Comparison of ENCODE assay signal across 10 mouse cellular contexts in the genomic region with DNA sequence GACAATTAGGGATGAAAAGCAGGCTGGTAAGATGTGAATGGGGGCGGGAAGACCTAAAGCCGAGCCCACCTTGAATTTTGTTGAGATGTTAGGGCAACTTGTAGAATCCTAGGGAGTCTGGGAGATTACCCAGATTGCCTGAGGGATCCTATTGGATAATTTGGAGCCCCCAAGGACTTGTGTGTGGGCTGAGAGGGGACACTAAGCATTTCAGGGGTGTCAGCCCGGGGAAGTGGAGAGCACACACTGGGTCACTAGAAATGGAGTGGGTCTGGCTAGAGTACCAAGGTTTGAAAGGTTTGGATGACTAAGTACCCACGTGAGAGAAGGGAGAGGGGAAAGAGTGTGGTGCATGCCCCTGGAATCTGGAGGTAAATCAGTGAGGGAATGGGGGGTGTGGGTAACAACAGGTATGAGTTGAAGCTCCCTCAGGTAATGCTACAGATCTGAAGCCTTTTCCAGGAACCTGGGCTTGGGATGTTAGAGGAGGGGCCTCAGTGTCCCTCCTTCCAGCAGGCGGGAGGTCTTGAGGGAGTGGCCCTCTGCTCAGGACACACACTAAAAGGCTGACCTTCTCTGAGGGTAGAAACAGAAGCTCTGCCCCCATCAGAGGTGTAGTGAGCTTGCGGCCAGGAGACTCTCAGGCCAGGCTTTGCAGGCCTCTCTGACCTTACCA. TPM values are rescaled to one million over a fixed set of nuclear protein-coding genes. Genes with fewer than 3 reads are reported as not detected.
DNase-seq lines count a peak whose midpoint lies in the region; ATAC-seq and TF ChIP-seq lines count a peak whose summit lies in the region.
"Had no signal": no experiment of that assay in that cellular context is flagged by ENCODE, and none has a peak within 500 bp of the region (broad histone marks: within the 10 kb centered on the region; RNA-seq: fewer than 3 reads in every experiment).

No protein-coding gene starts in this region.

- H3K27ac ChIP-seq in heart, postnatal 0 days (ENCODE audit: low read depth), result no peak overlapping the region
- H3K27ac ChIP-seq in embryonic facial prominence, embryonic 10.5 days (replicated peaks), result peak overlapping the region; percentile 98
- peak overlapping the region; percentile 89 for H3K27ac ChIP-seq in hindbrain, embryonic 15.5 days (replicated peaks)
- H3K27ac ChIP-seq in midbrain, embryonic 16.5 days (ENCODE audit: low read length), result no peak overlapping the region

- H3K27me3 ChIP-seq in heart, postnatal 0 days (ENCODE audit: control insufficient read depth, insufficient read depth, low read length), result no peaks in the 10 kb centered on the region
- no peaks in the 10 kb centered on the region for H3K27me3 ChIP-seq in embryonic facial prominence, embryonic 10.5 days (replicated peaks; ENCODE audit: low read depth, poor library complexity, severe bottlenecking)
- no peaks in the 10 kb centered on the region for H3K27me3 ChIP-seq in hindbrain, embryonic 15.5 days
- H3K27me3 ChIP-seq in midbrain, embryonic 16.5 days (ENCODE audit: control insufficient read depth, insufficient read depth, low read depth, low read length), result no peaks in the 10 kb centered on the region

- H3K4me1 ChIP-seq in heart, postnatal 0 days (ENCODE audit: control insufficient read depth, insufficient read depth), result 0 out of 2 replicates have a peak, but pooled peaks cover 6% of the 10 kb centered on the region
- H3K4me1 ChIP-seq in embryonic facial prominence, embryonic 10.5 days, result peaks cover 34% of the 10 kb centered on the region
- H3K4me1 ChIP-seq in hindbrain, embryonic 15.5 days (replicated peaks), result peaks cover 21% of the 10 kb centered on the region
- peaks cover 19% of the 10 kb centered on the region for H3K4me1 ChIP-seq in midbrain, embryonic 16.5 days (ENCODE audit: control insufficient read depth, insufficient read depth, low read length)

- ATAC-seq in heart, postnatal 0 days (ENCODE audit: insufficient read depth, low read depth), result no peak
- no peak for ATAC-seq in hindbrain, embryonic 15.5 days (ENCODE audit: low FRiP score, low read depth)
- no peak for ATAC-seq in midbrain, embryonic 16.5 days
- no peak for ATAC-seq in erythroblast, adult 5-6 weeks (replicated peaks; ENCODE audit: low FRiP score, poor library complexity, severe bottlenecking)

- TF ChIP-seq EP300 in heart, postnatal 0 days (IDR thresholded peaks at IDR 0.05; ENCODE audit: low read depth), result no peak

- H3K9me3 ChIP-seq in heart, postnatal 0 days (replicated peaks; ENCODE audit: control insufficient read depth, low read length), result no peaks in the 10 kb centered on the region
- no peaks in the 10 kb centered on the region for H3K9me3 ChIP-seq in embryonic facial prominence, embryonic 10.5 days
- no peaks in the 10 kb centered on the region for H3K9me3 ChIP-seq in hindbrain, embryonic 15.5 days
- no peaks in the 10 kb centered on the region for H3K9me3 ChIP-seq in midbrain, embryonic 16.5 days (replicated peaks; ENCODE audit: control insufficient read depth, low read length, poor library complexity, severe bottlenecking)

- peak overlapping the region; percentile 100 for H3K4me2 ChIP-seq in heart, postnatal 0 days (ENCODE audit: low read depth, low read length)
- H3K4me2 ChIP-seq in hindbrain, embryonic 15.5 days, result peak overlapping the region; percentile 87
- peak overlapping the region; percentile 91 for H3K4me2 ChIP-seq in midbrain, embryonic 16.5 days (ENCODE audit: low read length)

- no peak for DNase-seq in heart, postnatal 0 days (ENCODE audit: low spot score)
- DNase-seq in heart, postnatal 10 days, result no peak
- no peak for DNase-seq in embryonic facial prominence, embryonic 10.5 days (ENCODE audit: low spot score)
- DNase-seq in right cerebral cortex, postnatal 36 days (ENCODE audit: low spot score in 2 of 2), result no peak
- DNase-seq in c-Kit-positive CD71-positive TER-119-positive erythroid progenitor cells, embryonic 14.5 days (ENCODE audit: low spot score), result no peak
- DNase-seq: layer of hippocampus, adult 9-11 months had no signal

- no peak for TF ChIP-seq CTCF in heart, postnatal 0 days (IDR thresholded peaks at IDR 0.05; ENCODE audit: low read depth)

- 75% methylated on average over 6 of the region's 6 CpGs for WGBS in heart, postnatal 0 days
- WGBS in embryonic facial prominence, embryonic 10.5 days, result 33% methylated on average over 6 of the region's 6 CpGs
- whole genome bisulfite sequencing in hindbrain, embryonic 15.5 days, result 33% methylated on average over 6 of the region's 6 CpGs
- WGBS in midbrain, embryonic 16.5 days, result 33% methylated on average over 6 of the region's 6 CpGs

- intact Hi-C loops in heart, postnatal 10 days (cut with DNase I), result loop anchor here (5.0 kb wide), 1 partner anchor 135 kb away; no protein-coding TSS in a partner anchor

- peak overlapping the region; percentile 77; the same call in 1 of the 2 replicates for H3K9ac ChIP-seq in heart, postnatal 0 days (replicated peaks; ENCODE audit: low read depth, low read length)
- peak overlapping the region; percentile 96 for H3K9ac ChIP-seq in hindbrain, embryonic 15.5 days
- peak overlapping the region; percentile 98 for H3K9ac ChIP-seq in midbrain, embryonic 16.5 days (ENCODE audit: low read depth, low read length)

- H3K36me3 ChIP-seq in heart, postnatal 0 days (replicated peaks; ENCODE audit: control insufficient read depth, insufficient read depth, low read length), result peaks cover 45% of the 10 kb centered on the region
- H3K36me3 ChIP-seq in embryonic facial prominence, embryonic 10.5 days (replicated peaks), result peaks cover 53% of the 10 kb centered on the region
- peaks cover 42% of the 10 kb centered on the region for H3K36me3 ChIP-seq in hindbrain, embryonic 15.5 days
- peaks cover 28% of the 10 kb centered on the region for H3K36me3 ChIP-seq in midbrain, embryonic 16.5 days (ENCODE audit: control insufficient read depth, insufficient read depth, low read length)

- H3K4me3 ChIP-seq in heart, postnatal 0 days (ENCODE audit: low read depth, low read length), result no peak overlapping the region
- H3K4me3 ChIP-seq in embryonic facial prominence, embryonic 10.5 days, result peak overlapping the region; percentile 96
- H3K4me3 ChIP-seq in hindbrain, embryonic 15.5 days, result peak overlapping the region; percentile 86
- peak overlapping the region; percentile 87 for H3K4me3 ChIP-seq in midbrain, embryonic 16.5 days (ENCODE audit: low read depth, low read length)

RNA-seq across cellular contexts. Expression of gene Fbxl19, which starts 3.4 kb away (rescaled TPM):
- 8.9 and 21.6 TPM in 2 replicates for total RNA-seq in heart, postnatal 0 days (2014; rRNA removed; ENCODE audit: low replicate concordance)
- 0.42 and 0.56 TPM in 2 replicates for polyA plus RNA-seq in heart, postnatal 0 days (2015; fragmentation: Nextera tagmentation; extraction: Ambion mirVana)
- total RNA-seq in heart, postnatal 10 days (2021), result 1 to 10 TPM; 5.6 to 6.2 TPM
- 8.9 and 9.0 TPM in 2 replicates for polyA plus RNA-seq in embryonic facial prominence, embryonic 10.5 days (2016; fragmentation: Nextera tagmentation; extraction: Ambion mirVana)
- polyA plus RNA-seq in hindbrain, embryonic 15.5 days (2015; fragmentation: Nextera tagmentation; extraction: Ambion mirVana), result 10.0 and 10.5 TPM in 2 replicates
- 7.4 and 8.0 TPM in 2 replicates for polyA plus RNA-seq in midbrain, embryonic 16.5 days (2015; fragmentation: Nextera tagmentation; extraction: Ambion mirVana)
- 2.7 and 6.0 TPM in 2 replicates for total RNA-seq in erythroblast, adult 5-6 weeks (2015; ENCODE audit: low replicate concordance)
- total RNA-seq in erythroblast, adult 5-6 weeks (2017; ENCODE audit: low replicate concordance), result 3.1 and 6.2 TPM in 2 replicates

RNA-seq across cellular contexts. Expression of gene Ctf2, which starts 15.7 kb away (rescaled TPM):
- total RNA-seq in heart, postnatal 0 days (2014; rRNA removed; ENCODE audit: low replicate concordance), result not detected in 2 replicates
- not detected in 2 replicates for polyA plus RNA-seq in heart, postnatal 0 days (2015; fragmentation: Nextera tagmentation; extraction: Ambion mirVana)
- not detected for total RNA-seq in heart, postnatal 10 days (2021)
- polyA plus RNA-seq in embryonic facial prominence, embryonic 10.5 days (2016; fragmentation: Nextera tagmentation; extraction: Ambion mirVana), result 0.19 TPM in 2 replicates
- polyA plus RNA-seq in hindbrain, embryonic 15.5 days (2015; fragmentation: Nextera tagmentation; extraction: Ambion mirVana), result 0.14 and 0.35 TPM in 2 replicates
- 0.10 TPM in 1 of 2 replicates, not detected in the other for polyA plus RNA-seq in midbrain, embryonic 16.5 days (2015; fragmentation: Nextera tagmentation; extraction: Ambion mirVana)
- not detected in 2 replicates for total RNA-seq in erythroblast, adult 5-6 weeks (2015; ENCODE audit: low replicate concordance)
- total RNA-seq in erythroblast, adult 5-6 weeks (2017; ENCODE audit: low replicate concordance), result not detected in 2 replicates
- total RNA-seq: common myeloid progenitor, adult 5-6 weeks had no signal

RNA-seq across cellular contexts. Expression of gene Orai3, which starts 21.9 kb away (rescaled TPM):
- total RNA-seq in heart, postnatal 0 days (2014; rRNA removed; ENCODE audit: low replicate concordance), result 31.8 and 38.9 TPM in 2 replicates
- 17.3 and 17.6 TPM in 2 replicates for polyA plus RNA-seq in heart, postnatal 0 days (2015; fragmentation: Nextera tagmentation; extraction: Ambion mirVana)
- 10 to 100 TPM; 18.0 to 20.9 TPM for total RNA-seq in heart, postnatal 10 days (2021)
- 12.9 and 13.6 TPM in 2 replicates for polyA plus RNA-seq in embryonic facial prominence, embryonic 10.5 days (2016; fragmentation: Nextera tagmentation; extraction: Ambion mirVana)
- 9.2 and 10.4 TPM in 2 replicates for polyA plus RNA-seq in hindbrain, embryonic 15.5 days (2015; fragmentation: Nextera tagmentation; extraction: Ambion mirVana)
- polyA plus RNA-seq in midbrain, embryonic 16.5 days (2015; fragmentation: Nextera tagmentation; extraction: Ambion mirVana), result 8.8 TPM in 2 replicates
- 2.9 and 9.0 TPM in 2 replicates for total RNA-seq in erythroblast, adult 5-6 weeks (2015; ENCODE audit: low replicate concordance)
- 5.7 and 9.8 TPM in 2 replicates for total RNA-seq in erythroblast, adult 5-6 weeks (2017; ENCODE audit: low replicate concordance)

RNA-seq across cellular contexts. Expression of gene Setd1a, which starts 28.8 kb away (rescaled TPM):
- total RNA-seq in heart, postnatal 0 days (2014; rRNA removed; ENCODE audit: low replicate concordance), result 7.5 and 14.4 TPM in 2 replicates
- 6.0 and 7.6 TPM in 2 replicates for polyA plus RNA-seq in heart, postnatal 0 days (2015; fragmentation: Nextera tagmentation; extraction: Ambion mirVana)
- total RNA-seq in heart, postnatal 10 days (2021), result 10 to 100 TPM; 26.1 to 29.9 TPM
- polyA plus RNA-seq in embryonic facial prominence, embryonic 10.5 days (2016; fragmentation: Nextera tagmentation; extraction: Ambion mirVana), result 14.7 and 15.2 TPM in 2 replicates
- 20.0 and 20.1 TPM in 2 replicates for polyA plus RNA-seq in hindbrain, embryonic 15.5 days (2015; fragmentation: Nextera tagmentation; extraction: Ambion mirVana)
- 12.8 and 18.0 TPM in 2 replicates for polyA plus RNA-seq in midbrain, embryonic 16.5 days (2015; fragmentation: Nextera tagmentation; extraction: Ambion mirVana)
- 3.8 and 18.2 TPM in 2 replicates for total RNA-seq in erythroblast, adult 5-6 weeks (2015; ENCODE audit: low replicate concordance)
- 8.9 and 11.3 TPM in 2 replicates for total RNA-seq in erythroblast, adult 5-6 weeks (2017; ENCODE audit: low replicate concordance)

RNA-seq across cellular contexts. Expression of gene Ctf1, which starts 35.2 kb away (rescaled TPM):
- total RNA-seq in heart, postnatal 0 days (2014; rRNA removed; ENCODE audit: low replicate concordance), result 9.3 and 11.1 TPM in 2 replicates
- 2.6 and 3.1 TPM in 2 replicates for polyA plus RNA-seq in heart, postnatal 0 days (2015; fragmentation: Nextera tagmentation; extraction: Ambion mirVana)
- 1 to 10 TPM; 4.6 to 7.5 TPM for total RNA-seq in heart, postnatal 10 days (2021)
- 9.4 and 10.7 TPM in 2 replicates for polyA plus RNA-seq in embryonic facial prominence, embryonic 10.5 days (2016; fragmentation: Nextera tagmentation; extraction: Ambion mirVana)
- 3.8 and 5.4 TPM in 2 replicates for polyA plus RNA-seq in hindbrain, embryonic 15.5 days (2015; fragmentation: Nextera tagmentation; extraction: Ambion mirVana)
- 3.2 and 3.3 TPM in 2 replicates for polyA plus RNA-seq in midbrain, embryonic 16.5 days (2015; fragmentation: Nextera tagmentation; extraction: Ambion mirVana)
- 0.63 TPM in 1 of 2 replicates, not detected in the other for total RNA-seq in erythroblast, adult 5-6 weeks (2015; ENCODE audit: low replicate concordance)
- not detected in 2 replicates for total RNA-seq in erythroblast, adult 5-6 weeks (2017; ENCODE audit: low replicate concordance)

Comparison
In these comparisons a context has a peak if more than half of its experiments do, and no peak if none do; other contexts are left out.
1. H3K27ac ChIP-seq: peak in embryonic facial prominence, embryonic 10.5 days (single experiment) and hindbrain, embryonic 15.5 days (single experiment); none in heart, postnatal 0 days (single experiment) and midbrain, embryonic 16.5 days (single experiment).
2. Peak in every context shown above with its lines, with median percentiles within 50 percentile points of each other: H3K4me2 ChIP-seq and H3K9ac ChIP-seq.